Mouse (Mus musculus): ENCODE results near the gene Ager. TPM values are rescaled to one million over a fixed set of nuclear protein-coding genes. Genes with fewer than 3 reads are reported as not detected.

Ager gene
- total RNA-seq, 4 experiments from 2014 or later = 0.14 to 0.16 TPM; not detected in 2

DNA sequence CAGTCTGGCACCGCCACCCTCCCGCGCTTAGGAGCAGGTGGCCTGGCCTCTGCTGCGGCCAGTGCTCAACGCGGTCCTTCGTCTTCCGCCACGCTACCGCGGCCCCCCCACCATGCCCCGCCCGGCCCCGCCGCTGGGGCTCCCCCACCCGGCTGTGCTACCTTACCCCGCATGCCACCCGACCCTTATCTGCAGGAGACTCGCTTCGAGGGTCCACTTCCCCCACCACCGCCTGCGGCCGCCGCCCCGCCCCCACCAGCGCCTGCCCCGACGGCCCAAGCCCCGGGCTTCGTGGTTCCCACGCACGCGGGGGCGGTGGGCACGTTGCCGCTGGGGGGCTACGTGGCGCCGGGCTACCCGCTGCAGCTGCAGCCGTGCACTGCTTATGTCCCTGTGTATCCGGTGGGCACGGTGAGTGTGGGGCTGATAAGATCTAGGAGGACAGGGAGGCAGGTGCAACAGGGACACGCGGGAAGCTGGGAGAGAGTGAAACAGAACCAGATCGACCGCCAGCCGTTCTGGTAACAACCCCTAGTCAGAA is 33.2 kb downstream of the Ager start:
- DNase-seq (ENCODE audit: low spot score) = no peak

- DNase-seq (ENCODE audit: low spot score) = no peak
Observed at GRCm38 (mm10) chr17:34631647-34632046, 34.0 kb downstream of the Ager start.

DNA sequence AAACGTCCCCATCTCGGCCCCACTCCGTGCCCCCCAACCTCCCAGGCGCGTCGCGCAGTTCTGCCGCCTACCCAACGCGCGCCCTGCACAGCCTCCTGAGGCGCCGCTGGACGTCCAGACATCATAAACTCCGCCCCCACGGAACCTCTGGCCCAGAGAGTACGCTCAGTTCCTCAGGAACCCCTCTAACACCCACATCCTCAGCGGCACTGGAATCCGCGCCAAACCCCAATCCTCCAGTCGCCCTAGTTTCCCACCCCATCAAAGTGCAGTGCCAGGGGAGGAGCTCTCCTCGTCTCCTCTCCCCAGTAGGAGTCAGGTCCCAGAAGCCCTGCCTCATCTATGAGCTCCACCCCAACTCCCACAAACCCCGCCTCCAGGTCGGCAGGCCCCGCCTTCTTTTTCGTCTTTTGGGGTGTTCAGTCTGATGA is 34.6 kb downstream of the Ager start:
- DNase-seq (ENCODE audit: low spot score) = peak; percentile 83

- no peak for DNase-seq (ENCODE audit: low spot score)
Observed at GRCm38 (mm10) chr17:34635671-34636070, 38.0 kb downstream of the Ager start.

GRCm38 (mm10) chr17:34637459-34637858 is 39.8 kb downstream of the Ager start:
- no peak for DNase-seq (ENCODE audit: low spot score)

- DNase-seq (ENCODE audit: low spot score) = no peak
Observed at GRCm38 (mm10) chr17:34639461-34640255, 42.0 kb downstream of the Ager start.

DNA sequence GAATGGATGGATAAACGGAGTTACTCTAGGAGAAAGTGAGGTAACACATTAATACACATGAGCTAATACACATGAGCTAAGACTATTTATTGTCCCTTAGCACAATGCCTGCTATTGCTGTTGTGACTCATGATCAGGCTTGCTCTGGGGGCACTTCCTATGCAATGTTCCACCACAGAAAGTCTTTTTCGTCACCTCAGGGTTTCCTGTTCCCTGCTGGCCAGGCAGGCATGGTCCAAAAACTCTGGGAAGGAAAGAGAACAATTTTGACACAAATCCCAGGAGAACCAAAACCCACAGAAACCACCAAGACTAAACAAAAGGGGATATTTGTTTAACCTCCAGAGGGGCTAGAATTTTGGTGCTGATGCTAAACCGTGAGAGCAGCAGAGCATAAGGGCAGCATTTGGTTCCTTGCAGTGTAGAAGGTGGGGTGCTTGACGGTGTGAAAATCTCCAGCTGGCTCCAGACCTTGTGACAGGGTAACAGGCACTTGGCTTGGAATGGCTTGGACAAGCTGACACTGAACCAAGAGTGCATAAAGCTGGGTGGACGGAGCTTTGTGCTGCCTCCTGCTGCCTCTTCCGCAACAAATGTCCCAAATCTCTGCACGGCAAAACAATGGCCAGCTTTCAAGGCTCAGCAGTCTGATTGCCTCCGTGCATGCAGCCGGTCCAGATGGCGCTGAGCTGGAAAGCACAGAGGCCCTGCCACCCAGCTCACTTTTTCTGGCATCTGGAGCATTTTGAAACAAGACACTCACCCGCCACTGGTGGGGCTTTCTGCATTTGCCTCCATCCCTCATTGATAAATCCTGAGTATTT is 43.3 kb downstream of the Ager start:
- DNase-seq (ENCODE audit: low spot score) = no peak

DNA sequence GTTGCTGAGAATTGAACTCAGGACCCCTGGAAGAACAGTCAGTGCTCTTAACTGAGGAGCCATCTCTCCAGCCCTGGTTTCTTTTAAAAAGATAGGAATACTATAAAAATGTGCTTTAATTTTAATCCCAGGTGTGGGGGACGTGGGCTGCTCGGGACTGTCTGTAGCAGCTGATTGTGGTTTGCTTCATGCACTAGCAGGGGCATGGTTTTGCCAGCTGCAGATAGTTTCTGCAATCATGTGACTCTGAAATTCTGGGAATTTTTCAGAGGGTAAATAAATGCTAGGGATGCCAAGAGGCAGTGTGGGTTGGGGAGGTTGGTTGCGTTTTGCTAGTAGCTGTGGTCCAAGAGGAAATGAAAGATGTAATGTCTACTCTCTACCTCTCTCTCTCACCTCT is 44.3 kb downstream of the Ager start:
- DNase-seq (ENCODE audit: low spot score) = no peak

DNA sequence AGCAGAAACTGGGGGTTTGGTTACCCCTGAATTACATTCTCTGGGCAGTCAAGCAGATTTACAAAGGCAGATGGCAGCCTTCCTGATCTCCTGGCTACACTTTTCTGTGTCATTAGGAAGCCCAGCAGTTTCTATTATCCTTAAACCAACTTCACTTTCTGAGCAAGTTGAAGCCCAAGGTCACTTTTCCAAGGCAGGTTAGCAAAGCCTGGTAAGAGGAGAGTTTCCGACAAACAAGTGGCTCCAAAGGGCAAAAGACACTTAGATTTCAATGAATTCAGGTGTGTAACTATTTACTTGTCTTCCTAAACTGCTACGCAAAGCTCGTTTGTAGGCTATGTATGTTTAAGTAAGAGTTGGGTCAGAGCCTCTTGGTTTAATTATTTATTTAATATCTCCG is 45.7 kb downstream of the Ager start:
- DNase-seq (ENCODE audit: low spot score) = no peak

- DNase-seq (ENCODE audit: low spot score) = no peak
Observed at GRCm38 (mm10) chr17:34643944-34644343, 46.3 kb downstream of the Ager start.

- DNase-seq (ENCODE audit: low spot score) = peak; percentile 98
Observed at GRCm38 (mm10) chr17:34644608-34645007, 46.9 kb downstream of the Ager start, which contains the start of gene Fkbpl. Gene Fkbpl (plus strand): TSS chr17:34644764.

GRCm38 (mm10) chr17:34645256-34645829 is 47.7 kb downstream of the Ager start:
- no peak for DNase-seq (ENCODE audit: low spot score)

DNA sequence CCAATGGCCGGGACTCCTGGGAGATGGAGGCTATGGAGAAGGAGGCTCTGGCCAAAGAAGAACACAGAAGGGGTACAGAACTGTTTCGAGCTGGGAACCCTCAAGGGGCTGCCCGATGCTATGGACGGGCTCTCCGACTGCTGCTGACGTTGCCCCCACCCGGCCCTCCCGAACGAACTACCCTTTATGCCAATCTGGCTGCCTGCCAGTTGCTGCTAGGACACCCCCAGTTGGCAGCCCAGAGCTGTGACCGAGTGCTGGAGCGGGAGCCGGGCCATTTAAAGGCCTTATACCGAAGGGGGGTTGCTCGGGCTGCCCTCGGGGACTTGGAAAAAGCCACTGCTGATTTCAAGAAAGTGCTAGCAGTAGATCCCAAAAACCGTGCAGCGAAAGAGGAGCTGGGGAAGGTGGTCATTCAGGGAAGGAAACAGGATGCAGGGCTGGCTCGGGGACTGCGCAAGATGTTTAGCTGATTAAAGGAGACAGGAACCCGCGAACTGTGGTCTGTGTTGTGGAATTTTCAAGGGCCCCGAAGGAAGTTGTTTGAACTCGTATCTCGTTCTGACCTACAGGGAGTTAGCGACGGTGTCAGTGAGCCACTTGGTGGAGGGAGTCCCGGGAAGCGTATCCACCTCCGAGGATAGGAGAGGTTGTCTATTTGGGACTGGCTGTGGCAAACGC is 48.3 kb downstream of the Ager start:
- no peak for DNase-seq (ENCODE audit: low spot score)

DNA sequence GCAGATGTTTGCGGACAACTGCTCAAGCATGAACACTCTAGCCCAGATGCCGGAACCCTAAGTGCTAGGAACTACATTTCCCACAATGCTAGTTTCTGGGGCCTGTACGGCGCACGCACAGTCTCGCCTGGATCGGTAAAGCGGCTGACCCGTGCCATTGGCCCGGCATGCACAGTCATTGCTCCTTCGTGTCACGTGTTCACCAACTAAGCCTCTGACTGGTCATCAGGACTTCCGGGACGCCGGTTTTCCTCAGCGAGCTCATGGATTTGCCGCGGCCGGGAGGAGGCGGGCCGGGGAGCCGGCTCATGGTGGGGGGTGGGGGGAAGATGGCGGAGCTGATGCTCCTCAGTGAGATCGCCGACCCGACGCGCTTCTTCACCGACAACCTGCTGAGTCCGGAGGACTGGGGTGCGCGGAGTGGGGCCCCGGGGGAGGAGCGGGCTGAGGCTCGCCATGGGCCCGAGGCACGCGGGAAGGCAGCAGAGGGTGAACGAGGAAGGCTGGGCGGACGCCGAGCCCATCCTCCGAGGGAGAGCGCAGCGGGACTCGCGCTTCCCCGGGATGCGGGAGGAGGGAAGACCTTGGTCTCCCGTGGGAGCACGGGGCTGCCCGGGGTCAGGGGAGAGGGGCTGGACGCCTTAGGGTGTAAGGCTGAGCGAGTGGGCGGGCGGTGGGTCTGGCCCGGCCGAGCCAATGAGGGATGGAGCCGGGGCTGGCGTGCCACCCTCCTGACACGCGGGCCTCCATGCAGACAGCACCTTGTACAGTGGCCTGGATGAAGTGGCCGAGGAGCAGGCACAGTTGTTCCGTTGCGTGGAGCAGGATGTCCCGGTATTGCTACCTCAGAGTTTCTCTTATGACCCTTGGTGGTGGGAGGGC is 49.5 kb downstream of the Ager start, which contains the start of gene Atf6b:
TSS of gene Atf6b (plus strand) at position 241 of the 882 bp plus-strand sequence.
- peak; percentile 97 for DNase-seq (ENCODE audit: low spot score)

DNA sequence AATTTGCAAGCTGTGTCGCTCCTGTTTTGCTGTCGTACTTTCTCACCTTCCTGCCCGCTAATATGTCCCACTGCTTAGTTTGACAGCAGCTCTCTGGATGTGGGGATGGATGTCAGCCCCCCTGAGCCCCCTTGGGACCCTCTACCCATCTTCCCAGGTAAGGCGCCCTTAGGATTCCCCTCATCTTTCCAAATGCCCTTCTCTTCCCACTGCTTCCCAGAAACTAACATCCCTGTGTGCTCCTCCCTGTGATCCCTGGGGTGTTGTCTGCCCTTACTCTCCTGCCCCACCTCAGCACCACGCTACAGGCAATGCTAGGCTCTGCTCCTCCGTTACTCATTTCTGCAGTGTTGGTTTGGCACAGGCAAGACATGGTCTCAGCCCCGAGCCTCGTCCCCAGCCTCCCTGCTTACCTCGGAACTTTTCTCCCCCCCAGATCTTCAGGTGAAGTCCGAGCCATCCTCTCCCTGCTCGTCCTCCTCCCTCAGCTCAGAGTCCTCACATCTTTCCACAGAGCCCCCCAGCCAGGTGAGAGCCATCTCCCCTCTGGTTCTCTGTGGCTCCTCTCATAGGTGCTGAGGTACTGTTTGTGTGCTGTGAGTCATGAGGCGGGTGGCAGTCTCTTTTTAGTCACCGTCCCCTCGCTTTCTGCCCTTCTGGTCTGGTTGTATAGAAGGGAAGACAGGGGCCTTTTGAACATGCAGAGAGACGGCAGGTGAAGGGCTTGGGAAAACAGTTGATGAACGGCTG is 50.7 kb downstream of the Ager start:
- DNase-seq (ENCODE audit: low spot score) = no peak

DNA sequence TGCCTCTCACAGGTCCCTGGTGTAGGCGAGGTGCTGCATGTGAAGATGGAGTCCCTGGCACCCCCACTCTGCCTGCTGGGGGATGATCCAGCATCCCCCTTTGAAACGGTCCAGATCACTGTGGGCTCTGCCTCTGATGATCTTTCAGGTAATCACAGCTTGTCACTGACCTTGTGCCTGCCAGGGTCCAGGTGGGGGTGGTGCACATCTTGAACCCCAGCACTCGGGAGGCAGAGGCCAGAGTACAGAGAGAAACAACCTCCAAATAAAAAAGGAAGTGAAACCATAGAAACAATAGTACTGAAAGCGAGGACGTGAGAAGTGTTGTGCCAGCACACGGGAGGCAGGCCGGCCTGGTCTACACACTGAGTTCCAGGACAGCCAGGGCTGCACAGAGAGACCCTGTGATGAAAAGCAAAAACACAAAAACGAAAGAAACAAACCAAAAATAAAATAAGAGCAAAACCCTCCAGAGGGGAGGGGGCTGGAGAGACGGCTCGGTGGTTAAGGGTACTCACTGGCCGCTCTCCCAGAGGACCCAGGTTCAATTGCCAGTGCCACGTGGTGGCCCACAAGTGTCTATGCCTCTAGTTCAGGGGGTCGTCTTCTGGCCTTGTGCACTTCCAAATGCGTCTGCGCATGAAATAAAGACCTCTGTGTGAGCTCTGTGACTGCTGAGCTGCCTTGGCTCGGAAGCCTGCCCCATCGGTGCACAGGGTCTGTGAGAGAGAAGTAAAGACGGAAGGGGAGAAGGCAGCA is 51.6 kb downstream of the Ager start:
- DNase-seq (ENCODE audit: low spot score) = no peak
